16 mouse cellular contexts compared by ENCODE assay signal in the genomic region with DNA sequence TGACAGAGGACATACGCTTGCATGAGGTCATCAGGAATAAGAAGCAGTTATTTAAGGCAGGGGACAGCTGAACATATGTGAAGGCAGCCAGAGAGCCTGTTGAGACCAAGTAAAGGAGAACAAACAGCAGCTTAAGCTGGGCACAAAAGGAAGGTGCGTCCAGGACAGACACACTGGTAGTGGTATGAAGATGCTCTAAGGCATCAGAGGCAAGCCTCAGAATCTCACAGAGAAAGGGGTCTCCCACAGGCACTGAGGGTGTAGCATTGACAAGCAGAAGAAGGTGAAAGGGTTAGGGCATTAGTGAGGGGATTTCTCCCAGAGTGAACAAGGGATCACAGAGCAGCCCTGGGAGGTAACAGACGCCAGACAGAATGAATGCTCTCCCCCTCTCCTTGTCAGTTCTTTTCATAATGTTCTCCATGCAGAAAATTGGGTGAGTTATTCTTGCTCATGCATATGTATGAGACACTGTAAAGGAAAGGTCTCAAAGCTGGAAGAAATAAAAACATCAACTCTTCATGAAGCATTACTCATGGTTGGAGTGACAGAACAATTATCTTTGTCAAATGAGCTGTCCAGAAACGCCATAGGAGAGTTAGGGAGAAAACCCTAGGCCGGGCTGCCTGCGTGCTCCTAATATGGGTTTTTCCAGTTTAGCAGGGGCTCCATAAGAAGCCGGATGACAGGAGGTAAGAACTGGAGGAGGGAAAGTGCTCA. TPM values are rescaled to one million over a fixed set of nuclear protein-coding genes. Genes with fewer than 3 reads are reported as not detected.
A peak's percentile ranks its signal among the peaks of the same experiment; 100 is the strongest.
DNase-seq lines count a peak whose midpoint lies in the region; ATAC-seq and TF ChIP-seq lines count a peak whose summit lies in the region.
"Had no signal": no experiment of that assay in that cellular context is flagged by ENCODE, and none has a peak within 500 bp of the region (broad histone marks: within the 10 kb centered on the region; RNA-seq: fewer than 3 reads in every experiment).

No protein-coding gene starts in this region.

- H3K27me3 ChIP-seq in forebrain, embryonic 13.5 days = no peaks in the 10 kb centered on the region
- H3K27me3 ChIP-seq in hindbrain, postnatal 0 days (ENCODE audit: insufficient read depth, low read length) = no peaks in the 10 kb centered on the region
- H3K27me3 ChIP-seq in neural tube, embryonic 14.5 days (ENCODE audit: control insufficient read depth, insufficient read depth, low read length) = no peaks in the 10 kb centered on the region
- H3K27me3 ChIP-seq: embryonic facial prominence, embryonic 13.5 days; stomach, embryonic 15.5 days had no signal

- ATAC-seq in forebrain, embryonic 13.5 days = peak; percentile 92
- ATAC-seq in hindbrain, postnatal 0 days = peak; percentile 90
- peak; percentile 73; the same call in 1 of the 2 replicates for ATAC-seq in neural tube, embryonic 14.5 days (ENCODE audit: low read depth)
- ATAC-seq in activated CD4-positive, CD25-positive, alpha-beta regulatory T cell, adult 4 months = no peak
- ATAC-seq in megakaryocyte progenitor cell, adult 5-6 weeks (replicated peaks; ENCODE audit: poor library complexity) = no peak
- ATAC-seq: inflammation-experienced regulatory T-cells, adult 6 months had no signal

- H3K9me3 ChIP-seq in forebrain, embryonic 13.5 days (replicated peaks) = no peaks in the 10 kb centered on the region
- H3K9me3 ChIP-seq in hindbrain, postnatal 0 days (ENCODE audit: low read length) = no peaks in the 10 kb centered on the region
- no peaks in the 10 kb centered on the region for H3K9me3 ChIP-seq in neural tube, embryonic 14.5 days (ENCODE audit: control insufficient read depth, low read length)
- H3K9me3 ChIP-seq: embryonic facial prominence, embryonic 13.5 days; stomach, embryonic 15.5 days had no signal

- peaks cover 18% of the 10 kb centered on the region for H3K4me1 ChIP-seq in forebrain, embryonic 13.5 days
- peaks cover 4% of the 10 kb centered on the region; the same call in 1 of the 2 replicates for H3K4me1 ChIP-seq in hindbrain, postnatal 0 days (ENCODE audit: insufficient read depth, low read length)
- H3K4me1 ChIP-seq in neural tube, embryonic 14.5 days (ENCODE audit: control insufficient read depth, insufficient read depth, low read length) = 0 out of 2 replicates have a peak, but pooled peaks cover 7% of the 10 kb centered on the region
- H3K4me1 ChIP-seq: embryonic facial prominence, embryonic 13.5 days; stomach, embryonic 15.5 days had no signal

- peak; percentile 32 for DNase-seq in embryo, embryonic 10 days (ENCODE audit: low spot score)
- DNase-seq in embryo, embryonic 9.5 days (ENCODE audit: extremely low spot score) = no peak
- peak; percentile 30 for DNase-seq in hindbrain, postnatal 0 days (ENCODE audit: low spot score)
- DNase-seq in gastrocnemius, postnatal 4 days (ENCODE audit: low spot score in 2 of 2) = no peak
- DNase-seq: cerebellum, adult 18-20 months; kidney, postnatal 4 days; left cerebral cortex, postnatal 4 days had no signal

- 11% methylated on average over 7 of the region's 7 CpGs for WGBS in forebrain, embryonic 13.5 days
- 20% methylated on average over 7 of the region's 7 CpGs for WGBS in hindbrain, postnatal 0 days
- 19% methylated on average over 7 of the region's 7 CpGs for WGBS in neural tube, embryonic 14.5 days

- H3K4me2 ChIP-seq in forebrain, embryonic 13.5 days = no peak overlapping the region
- no peak overlapping the region for H3K4me2 ChIP-seq in hindbrain, postnatal 0 days (ENCODE audit: low read depth, low read length)
- H3K4me2 ChIP-seq in neural tube, embryonic 14.5 days (ENCODE audit: low read depth, low read length) = no peak overlapping the region
- H3K4me2 ChIP-seq: embryonic facial prominence, embryonic 13.5 days; stomach, embryonic 15.5 days had no signal

- H3K27ac ChIP-seq in forebrain, embryonic 13.5 days = peak overlapping the region; percentile 86
- no peak overlapping the region for H3K27ac ChIP-seq in hindbrain, postnatal 0 days
- no peak overlapping the region for H3K27ac ChIP-seq in neural tube, embryonic 14.5 days (ENCODE audit: low read depth, low read length)
- H3K27ac ChIP-seq: embryonic facial prominence, embryonic 13.5 days; liver, embryonic 14.5 days; stomach, embryonic 15.5 days had no signal

- no peak for TF ChIP-seq CTCF in hindbrain, postnatal 0 days (IDR thresholded peaks at IDR 0.05; ENCODE audit: low read depth)

- H3K4me3 ChIP-seq in forebrain, embryonic 13.5 days = no peak overlapping the region
- H3K4me3 ChIP-seq in hindbrain, postnatal 0 days (ENCODE audit: low read length) = no peak overlapping the region
- no peak overlapping the region for H3K4me3 ChIP-seq in neural tube, embryonic 14.5 days (ENCODE audit: low read depth, low read length)
- H3K4me3 ChIP-seq: embryonic facial prominence, embryonic 13.5 days; stomach, embryonic 15.5 days had no signal

- no peaks in the 10 kb centered on the region for H3K36me3 ChIP-seq in forebrain, embryonic 13.5 days (ENCODE audit: poor library complexity, severe bottlenecking)
- H3K36me3 ChIP-seq in hindbrain, postnatal 0 days (ENCODE audit: insufficient read depth, low read length) = no peaks in the 10 kb centered on the region
- no peaks in the 10 kb centered on the region for H3K36me3 ChIP-seq in neural tube, embryonic 14.5 days (ENCODE audit: control insufficient read depth, insufficient read depth, low read length)
- H3K36me3 ChIP-seq: embryonic facial prominence, embryonic 13.5 days; stomach, embryonic 15.5 days had no signal

- no peak overlapping the region for H3K9ac ChIP-seq in forebrain, embryonic 13.5 days
- no peak overlapping the region for H3K9ac ChIP-seq in hindbrain, postnatal 0 days (replicated peaks; ENCODE audit: low read length)
- no peak overlapping the region for H3K9ac ChIP-seq in neural tube, embryonic 14.5 days (replicated peaks; ENCODE audit: low read depth, low read length)
- H3K9ac ChIP-seq: embryonic facial prominence, embryonic 13.5 days; liver, embryonic 14.5 days; stomach, embryonic 15.5 days had no signal

RNA-seq across cellular contexts. Expression of gene Spata46, which starts 58.5 kb away (rescaled TPM):
- 1.9 and 2.1 TPM in 2 replicates for polyA plus RNA-seq in forebrain, embryonic 13.5 days (2015; fragmentation: Nextera tagmentation; extraction: Ambion mirVana)
- total RNA-seq in hindbrain, postnatal 0 days (2014; rRNA removed) = not detected in 2 replicates
- 0.24 and 0.39 TPM in 2 replicates for polyA plus RNA-seq in hindbrain, postnatal 0 days (2015; fragmentation: Nextera tagmentation; extraction: Ambion mirVana)
- polyA plus RNA-seq in neural tube, embryonic 14.5 days (2014; fragmentation: Nextera tagmentation; extraction: Ambion mirVana) = 1.3 and 1.9 TPM in 2 replicates
- polyA plus RNA-seq in activated CD4-positive, CD25-positive, alpha-beta regulatory T cell, adult 4 months (2017; shearing (Covaris generic)) = not detected
- total RNA-seq in megakaryocyte progenitor cell, adult 5-6 weeks (2015) = not detected in 2 replicates
- not detected in 2 replicates for total RNA-seq in megakaryocyte progenitor cell, adult 5-6 weeks (2017)
- total RNA-seq in gastrocnemius, postnatal 4 days (2021) = not detected
- total RNA-seq: adrenal gland, postnatal 4 days; left cerebral cortex, postnatal 4 days had no signal
- polyA plus RNA-seq: inflammation-experienced regulatory T-cells, adult 6 months had no signal

Comparison
In these comparisons a context has a peak if more than half of its experiments do, and no peak if none do; other contexts are left out.
1. DNase-seq: peak in embryo, embryonic 10 days (single experiment) and hindbrain, postnatal 0 days (single experiment); none in embryo, embryonic 9.5 days (single experiment) and gastrocnemius, postnatal 4 days (0 of 2).
2. ATAC-seq: peak in forebrain, embryonic 13.5 days (single experiment), hindbrain, postnatal 0 days (single experiment) and neural tube, embryonic 14.5 days (single experiment); none in activated CD4-positive, CD25-positive, alpha-beta regulatory T cell, adult 4 months (single experiment) and megakaryocyte progenitor cell, adult 5-6 weeks (single experiment).